Mouse (Mus musculus): Measurements from ENCODE around the gene Hacd1. TPM values are rescaled to one million over a fixed set of nuclear protein-coding genes. Genes with fewer than 3 reads are reported as not detected.

Gene Hacd1
- polyA plus RNA-seq, 1 experiment from 2014 or later = 55.1 TPM

DNA sequence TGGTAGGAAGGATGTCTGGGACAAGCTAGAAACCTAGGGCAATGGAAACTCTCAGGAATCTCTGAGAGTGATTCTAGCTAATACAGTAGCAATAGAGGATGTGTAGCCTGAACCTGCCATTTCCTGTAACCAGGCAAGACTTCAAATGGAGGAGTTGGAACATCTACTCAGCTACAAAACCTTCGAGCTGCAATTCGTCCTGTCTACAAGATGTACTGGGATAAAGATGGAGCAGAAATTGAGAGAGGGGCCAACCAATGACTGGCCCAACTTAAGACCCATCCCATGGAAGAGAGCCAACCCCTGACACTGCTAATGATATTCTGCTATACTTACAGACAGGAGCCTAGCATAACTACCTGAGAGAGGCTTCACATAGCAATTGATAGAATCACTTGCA lies 255.3 kb downstream of the Hacd1 start:
- Histone ChIP-seq H3K9me3 (no peaks in the 10 kb centered on the region), H3K27me3 (no peaks in the 10 kb centered on the region), H3K9ac (replicated peaks) (no peak overlapping the region), H3K4me2 (replicated peaks) (no peak overlapping the region), H3K4me1 (no peaks in the 10 kb centered on the region), H3K36me3 (no peaks in the 10 kb centered on the region), H3K27ac (replicated peaks) (no peak overlapping the region), H3K4me3 (no peak overlapping the region)
- WGBS = 90% methylated on average over 2 of the region's 2 CpGs
- ATAC-seq (replicated peaks) = no peak

Other genes starting within 250 kb of the Hacd1 start
- 116 and 128 TPM in 2 replicates for gene Stam, start 18.0 kb upstream of the Hacd1 start, polyA plus RNA-seq (2015; fragmentation: Nextera tagmentation; extraction: Ambion mirVana)
- gene Tmem236, start 118.4 kb upstream of the Hacd1 start, polyA plus RNA-seq (2015; fragmentation: Nextera tagmentation; extraction: Ambion mirVana) = 0.11 TPM in 2 replicates
- 3.6 and 4.1 TPM in 2 replicates for gene Mrc1, start 173.3 kb upstream of the Hacd1 start, polyA plus RNA-seq (2015; fragmentation: Nextera tagmentation; extraction: Ambion mirVana)